Mouse (Mus musculus): ENCODE data around the gene Bag3. TPM values are rescaled to one million over a fixed set of nuclear protein-coding genes. Genes with fewer than 3 reads are reported as not detected.

The Bag3 gene
- total RNA-seq (2023): 12.2 and 14.2 TPM in 2 replicates

GRCm38 (mm10) chr7:128523349-128523961 is at the start of gene Bag3:
Gene Bag3 (plus strand): TSS chr7:128523616.

Other genes starting within 250 kb of the Bag3 start
- 6.8 and 7.0 TPM in 2 replicates for gene BC017158, start 225.4 kb upstream of the Bag3 start, total RNA-seq (2023)
- gene Rgs10, start 104.9 kb upstream of the Bag3 start, total RNA-seq (2023): 32.2 and 32.7 TPM in 2 replicates
- 73.5 and 91.4 TPM in 2 replicates for gene Tial1, start 61.9 kb upstream of the Bag3 start, total RNA-seq (2023)
- 14.0 and 20.3 TPM in 2 replicates for gene Inpp5f, start 87.7 kb downstream of the Bag3 start, total RNA-seq (2023)
- 75.8 and 105 TPM in 2 replicates for gene Mcmbp, start 216.9 kb downstream of the Bag3 start, total RNA-seq (2023)
- gene Sec23ip, start 221.3 kb downstream of the Bag3 start, total RNA-seq (2023): 27.9 and 28.9 TPM in 2 replicates